Mouse (Mus musculus) midbrain, embryonic 11.5 days (tissue): Measurements from ENCODE around the gene Stx8. TPM values are rescaled to one million over a fixed set of nuclear protein-coding genes. Genes with fewer than 3 reads are reported as not detected.

Experiments used
- ATAC-seq: fragments of 200-750 bp; cut with Nextera tagmentation; 2 replicates; pipeline ENCODE4 v1.8.0; 2017; ENCODE audit warnings: moderate TSS enrichment, moderate library complexity; ENCODE audit not compliant: low FRiP score
- DNase-seq: peaks from one replicate; pipeline ENCODE4 v3.0.0; 2015; ENCODE audit warnings: low spot score; ENCODE audit errors: missing footprints
- H3K27ac ChIP-seq: fragments of 300-500 bp; sonication (generic); 2 replicates; pipeline ENCODE4 v1.5.1; 2014; ENCODE audit warnings: low read depth, low read length
- H3K27me3 ChIP-seq: fragments of 300-500 bp; sonication (generic); 2 replicates; pipeline ENCODE4 v1.6.1; 2014; ENCODE audit warnings: mild to moderate bottlenecking, low read length, moderate library complexity, mixed read lengths; ENCODE audit not compliant: control insufficient read depth, insufficient read depth
- H3K36me3 ChIP-seq: fragments of 300-500 bp; sonication (generic); 2 replicates; pipeline ENCODE4 v1.6.1; 2014; ENCODE audit warnings: mild to moderate bottlenecking, low read length, moderate library complexity, mixed read lengths; ENCODE audit not compliant: control insufficient read depth, insufficient read depth
- H3K4me1 ChIP-seq: fragments of 300-500 bp; sonication (generic); 2 replicates; pipeline ENCODE4 v1.6.1; 2014; ENCODE audit warnings: low read length; ENCODE audit not compliant: control insufficient read depth, insufficient read depth
- H3K4me2 ChIP-seq: fragments of 300-500 bp; sonication (generic); 2 replicates; pipeline ENCODE4 v1.6.1; 2014; ENCODE audit warnings: mild to moderate bottlenecking, moderate library complexity
- H3K4me3 ChIP-seq: fragments of 300-500 bp; sonication (generic); 2 replicates; pipeline ENCODE4 v1.5.1; 2014; ENCODE audit warnings: low read depth, low read length
- H3K9ac ChIP-seq: fragments of 300-500 bp; sonication (generic); 2 replicates; pipeline ENCODE4 v1.6.1; 2014; ENCODE audit warnings: low read length
- H3K9me3 ChIP-seq: fragments of 300-500 bp; sonication (generic); 2 replicates; pipeline ENCODE4 v1.6.1; 2016; ENCODE audit warnings: low read length; ENCODE audit not compliant: control insufficient read depth
- WGBS: fragments of 180-500 bp; shearing (Covaris S2); extraction: QIAGEN DNeasy Blood & Tissue Kit; methylation state at CpG from one replicate; pipeline ENCODE4 v1.1.7; 2014; 5-methylcytosine and 5-hydroxymethylcytosine counted together
- polyA plus RNA-seq: library from polyadenylated mRNA; unstranded; fragments of >200 nt; fragmentation: Nextera tagmentation; extraction: Ambion mirVana; gene quantifications from 2 replicates; pipeline ENCODE4 v1.2.1, GENCODE M21; 2014

Gene Stx8
- polyA plus RNA-seq, 1 experiment from 2014 or later, result 55.3 TPM

DNA sequence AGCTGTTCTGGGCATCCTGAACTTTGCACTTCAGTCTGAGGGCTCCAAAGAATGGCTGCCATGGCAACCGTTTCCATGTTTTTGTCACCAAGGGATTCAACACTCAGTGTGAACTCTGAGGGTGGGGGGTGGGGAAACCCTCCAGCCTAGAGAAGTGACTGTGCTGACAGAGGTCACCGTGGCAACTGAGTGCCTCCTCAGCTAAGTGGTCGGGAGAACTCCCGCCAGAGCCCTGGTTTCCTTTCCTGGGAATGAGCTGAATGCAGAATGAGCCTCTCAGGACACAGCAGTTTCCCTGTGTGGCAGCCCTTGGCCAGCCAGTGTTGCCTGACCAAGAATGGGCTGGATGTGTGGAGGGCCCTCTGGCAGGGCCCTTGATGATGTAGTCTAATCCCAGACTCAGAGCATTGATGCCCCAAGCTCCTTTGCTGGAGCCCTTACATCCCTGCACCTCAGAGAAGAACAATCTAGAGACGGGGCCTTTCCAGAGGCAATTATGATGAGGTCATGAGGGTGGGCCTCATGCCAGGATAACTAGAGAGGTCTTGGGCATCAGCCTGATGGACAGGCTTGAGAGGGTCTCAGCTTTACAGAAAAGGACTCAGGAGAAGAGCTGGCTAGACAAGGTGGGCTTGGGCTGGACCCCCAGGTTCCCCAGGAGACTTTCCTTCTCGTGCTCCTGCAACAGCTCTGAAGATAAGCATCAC lies 249.4 kb downstream of the Stx8 start:
- 23% methylated on average over 6 of the region's 6 CpGs for WGBS
- DNase-seq (peak; percentile 97), ATAC-seq (peak; percentile 81)
- Histone ChIP-seq H3K36me3 (no peaks in the 10 kb centered on the region), H3K9me3 (no peaks in the 10 kb centered on the region), H3K9ac (peak overlapping the region; percentile 43; the same call in 1 of the 2 replicates), H3K4me1 (peaks cover 38% of the 10 kb centered on the region), H3K4me3 (no peak overlapping the region), H3K4me2 (peak overlapping the region; percentile 16; the same call in 1 of the 2 replicates), H3K27ac (peak overlapping the region; percentile 84), H3K27me3 (no peaks in the 10 kb centered on the region)

DNA sequence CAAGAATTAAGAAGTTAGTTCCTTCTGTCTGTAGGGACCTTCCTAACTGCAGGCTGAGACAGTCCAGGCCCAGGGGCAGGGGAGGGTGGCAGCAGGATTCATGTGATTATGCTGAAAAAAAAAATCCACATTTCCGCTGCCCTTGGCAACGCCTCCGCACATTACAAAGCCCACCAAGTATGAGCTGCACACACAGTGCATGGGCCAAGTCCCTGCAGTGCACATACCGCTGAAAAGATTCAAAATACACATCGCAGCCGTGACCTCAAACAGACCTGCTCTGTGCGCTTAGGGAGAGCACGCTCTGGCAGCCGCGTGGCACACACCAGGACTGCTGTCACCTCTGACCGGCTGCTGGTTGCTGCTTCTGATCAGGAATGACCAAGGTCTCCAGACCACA lies 250.0 kb downstream of the Stx8 start:
- ATAC-seq (0 out of 2 replicates have a peak, but pooled peaks have one; percentile 19), DNase-seq (no peak)
- 63% methylated on average over 11 of the region's 11 CpGs for WGBS
- H3K9me3 ChIP-seq, result no peaks in the 10 kb centered on the region
- H3K27me3 ChIP-seq, result no peaks in the 10 kb centered on the region
- no peaks in the 10 kb centered on the region for H3K36me3 ChIP-seq
- peaks cover 38% of the 10 kb centered on the region for H3K4me1 ChIP-seq
- no peak overlapping the region for H3K4me2 ChIP-seq
- no peak overlapping the region for H3K4me3 ChIP-seq
- 0 out of 2 replicates have a peak overlapping the region, but pooled peaks have one; percentile 43 for H3K9ac ChIP-seq
- H3K27ac ChIP-seq, result peak overlapping the region; percentile 84

- H3K9ac ChIP-seq, result no peak overlapping the region
- H3K4me2 ChIP-seq, result no peak overlapping the region
- H3K27ac ChIP-seq, result no peak overlapping the region
- WGBS, result 94% methylated on average over 4 of the region's 4 CpGs
- no peak overlapping the region for H3K4me3 ChIP-seq
- DNase-seq (no peak), ATAC-seq (no peak)
- no peaks in the 10 kb centered on the region; the same call in 1 of the 2 replicates for H3K27me3 ChIP-seq
- H3K4me1 ChIP-seq, result peaks cover 18% of the 10 kb centered on the region
- no peaks in the 10 kb centered on the region for H3K9me3 ChIP-seq
- no peaks in the 10 kb centered on the region for H3K36me3 ChIP-seq
These were observed 254.7 kb downstream of the Stx8 start for GRCm38 (mm10) chr11:68220733-68221132.

DNA sequence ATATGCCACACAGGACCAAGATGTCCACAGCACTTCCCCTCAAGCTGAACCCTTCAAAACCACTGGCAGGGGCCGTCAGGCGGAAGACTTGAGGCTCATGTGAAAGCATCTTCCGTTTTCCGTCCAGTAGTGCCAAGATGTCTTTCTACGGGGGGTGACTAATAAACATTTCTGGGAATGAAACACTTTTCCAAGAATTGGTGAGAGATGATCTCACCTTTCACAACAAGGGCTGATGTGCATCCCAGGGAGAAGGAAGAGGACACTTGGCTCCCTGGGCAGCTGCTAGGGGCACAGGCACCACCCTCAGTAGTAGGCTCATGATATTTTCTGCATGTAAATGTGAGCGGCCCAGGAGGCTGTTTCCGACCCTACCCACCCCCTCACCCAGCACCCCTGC lies 256.2 kb downstream of the Stx8 start:
- Histone ChIP-seq H3K36me3 (no peaks in the 10 kb centered on the region), H3K27ac (no peak overlapping the region), H3K4me2 (no peak overlapping the region), H3K4me1 (peaks cover 22% of the 10 kb centered on the region), H3K9ac (no peak overlapping the region), H3K27me3 (no peaks in the 10 kb centered on the region; the same call in 1 of the 2 replicates), H3K9me3 (no peaks in the 10 kb centered on the region), H3K4me3 (no peak overlapping the region)
- no peak for DNase-seq
- WGBS, result 93% methylated on average over 7 of the region's 7 CpGs
- ATAC-seq, result no peak

- H3K9me3 ChIP-seq, result no peaks in the 10 kb centered on the region
- DNase-seq (peak; percentile 80), ATAC-seq (no peak)
- 76% methylated on average over 13 of the region's 13 CpGs for WGBS
- no peaks in the 10 kb centered on the region; the same call in 1 of the 2 replicates for H3K27me3 ChIP-seq
- no peak overlapping the region for H3K4me2 ChIP-seq
- no peak overlapping the region for H3K9ac ChIP-seq
- no peak overlapping the region for H3K27ac ChIP-seq
- H3K4me3 ChIP-seq, result no peak overlapping the region
- no peaks in the 10 kb centered on the region for H3K36me3 ChIP-seq
- H3K4me1 ChIP-seq, result peaks cover 24% of the 10 kb centered on the region
These were observed 257.1 kb downstream of the Stx8 start for GRCm38 (mm10) chr11:68223143-68223542.

GRCm38 (mm10) chr11:68226654-68227057 lies 260.7 kb downstream of the Stx8 start:
- peak; percentile 58 for ATAC-seq
- Histone ChIP-seq H3K27me3 (no peaks in the 10 kb centered on the region; the same call in 1 of the 2 replicates), H3K4me3 (no peak overlapping the region), H3K9me3 (no peaks in the 10 kb centered on the region), H3K9ac (no peak overlapping the region), H3K4me2 (no peak overlapping the region), H3K36me3 (no peaks in the 10 kb centered on the region), H3K4me1 (peaks cover 31% of the 10 kb centered on the region), H3K27ac (peak overlapping the region; percentile 10; the same call in 1 of the 2 replicates)
- peak; percentile 90 for DNase-seq
- WGBS, result 12% methylated on average over 5 of the region's 5 CpGs

- ATAC-seq, result no peak
- no peak overlapping the region for H3K27ac ChIP-seq
- H3K4me2 ChIP-seq, result no peak overlapping the region
- H3K9ac ChIP-seq, result no peak overlapping the region
- peaks cover 31% of the 10 kb centered on the region for H3K4me1 ChIP-seq
- DNase-seq, result no peak
- no peak overlapping the region for H3K4me3 ChIP-seq
- H3K36me3 ChIP-seq, result no peaks in the 10 kb centered on the region
- H3K9me3 ChIP-seq, result no peaks in the 10 kb centered on the region
- 79% methylated on average over 6 of the region's 6 CpGs for WGBS
- no peaks in the 10 kb centered on the region; the same call in 1 of the 2 replicates for H3K27me3 ChIP-seq
These were observed 261.8 kb downstream of the Stx8 start for GRCm38 (mm10) chr11:68227837-68228236.

DNA sequence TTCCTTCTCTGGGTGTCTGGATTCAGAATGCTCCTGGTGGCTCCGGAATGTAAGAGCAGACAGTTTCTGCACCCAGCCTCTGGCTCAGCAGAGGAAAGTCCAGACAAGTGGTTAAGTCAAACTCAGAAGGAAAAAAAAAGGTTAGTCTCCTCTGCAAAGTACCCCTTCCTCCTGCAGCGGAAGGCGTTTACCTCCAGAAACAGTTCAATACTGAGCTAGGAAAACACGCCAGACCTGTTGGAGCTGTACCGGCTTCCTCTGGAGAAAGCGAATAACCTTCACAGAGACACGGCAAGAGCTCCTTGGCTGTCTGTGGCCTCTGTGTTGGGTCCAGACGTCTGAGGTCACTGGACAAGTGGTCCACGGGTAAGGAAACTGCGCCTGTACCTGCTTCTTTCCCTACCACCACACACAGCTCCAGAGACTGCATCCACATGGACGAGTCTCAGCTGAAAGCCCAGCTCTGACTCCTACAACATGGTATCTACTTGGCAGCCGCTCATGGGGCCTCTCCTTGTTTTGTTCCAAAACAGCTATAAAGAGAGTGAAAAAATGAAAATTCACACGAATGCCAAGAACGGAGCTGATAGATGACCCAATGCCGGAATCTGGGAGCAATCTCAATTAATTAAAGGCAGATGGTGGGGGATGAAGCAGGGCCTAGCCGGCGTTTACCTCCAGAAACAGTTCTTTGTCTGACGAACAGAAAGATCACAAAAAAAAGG lies 263.1 kb downstream of the Stx8 start:
- WGBS, result 63% methylated on average over 18 of the region's 18 CpGs
- no peak for DNase-seq
- Histone ChIP-seq H3K27ac (no peak overlapping the region), H3K36me3 (no peaks in the 10 kb centered on the region), H3K4me1 (peaks cover 31% of the 10 kb centered on the region), H3K4me3 (no peak overlapping the region), H3K9me3 (no peaks in the 10 kb centered on the region), H3K9ac (no peak overlapping the region), H3K27me3 (peaks cover 4% of the 10 kb centered on the region; the same call in 1 of the 2 replicates), H3K4me2 (no peak overlapping the region)
- no peak for ATAC-seq

GRCm38 (mm10) chr11:68231558-68231957 lies 265.6 kb downstream of the Stx8 start:
- Histone ChIP-seq H3K4me2 (no peak overlapping the region), H3K27me3 (peaks cover 6% of the 10 kb centered on the region; the same call in 1 of the 2 replicates), H3K4me1 (peaks cover 21% of the 10 kb centered on the region), H3K27ac (no peak overlapping the region), H3K9ac (no peak overlapping the region), H3K36me3 (no peaks in the 10 kb centered on the region), H3K4me3 (no peak overlapping the region), H3K9me3 (no peaks in the 10 kb centered on the region)
- WGBS, result 92% methylated on average over 5 of the region's 5 CpGs
- no peak for ATAC-seq
- DNase-seq, result no peak
